Mouse (Mus musculus) embryonic facial prominence, embryonic 15.5 days (tissue): ENCODE measurements around the gene Dcaf17. TPM values are rescaled to one million over a fixed set of nuclear protein-coding genes. Genes with fewer than 3 reads are reported as not detected.

Experiments used
- ATAC-seq: fragments of 200-750 bp; cut with Nextera tagmentation; 2 replicates; pipeline ENCODE4 v1.8.0; 2017; ENCODE audit warnings: low read depth, moderate TSS enrichment; ENCODE audit not compliant: insufficient number of reproducible peaks, low FRiP score, low TSS enrichment
- H3K27ac ChIP-seq: fragments of 300-500 bp; sonication (generic); replicated peaks from 2 replicates; pipeline ENCODE4 v1.5.1; 2015; ENCODE audit warnings: mild to moderate bottlenecking, inconsistent platforms
- H3K27me3 ChIP-seq: fragments of 300-500 bp; sonication (generic); 2 replicates; pipeline ENCODE4 v1.6.1; 2015; ENCODE audit warnings: inconsistent platforms
- H3K36me3 ChIP-seq: fragments of 300-500 bp; sonication (generic); 2 replicates; pipeline ENCODE4 v1.6.1; 2015; ENCODE audit warnings: mild to moderate bottlenecking, inconsistent platforms
- H3K4me1 ChIP-seq: fragments of 300-500 bp; sonication (generic); 2 replicates; pipeline ENCODE4 v1.6.1; 2015; ENCODE audit warnings: inconsistent platforms
- H3K4me2 ChIP-seq: fragments of 300-500 bp; sonication (generic); replicated peaks from 2 replicates; pipeline ENCODE4 v1.6.1; 2015; ENCODE audit warnings: mild to moderate bottlenecking, inconsistent platforms
- H3K4me3 ChIP-seq: fragments of 300-500 bp; sonication (generic); replicated peaks from 2 replicates; pipeline ENCODE4 v1.5.1; 2015; ENCODE audit warnings: mild to moderate bottlenecking, inconsistent platforms
- H3K9ac ChIP-seq: fragments of 300-500 bp; sonication (generic); 2 replicates; pipeline ENCODE4 v1.6.1; 2015; ENCODE audit warnings: inconsistent platforms
- H3K9me3 ChIP-seq: fragments of 300-500 bp; sonication (generic); replicated peaks from 2 replicates; pipeline ENCODE4 v1.6.1; 2016; ENCODE audit warnings: inconsistent platforms
- WGBS: fragments of 180-500 bp; shearing (Covaris S2); methylation state at CpG from one replicate; pipeline ENCODE4 v1.1.7; 2015; 5-methylcytosine and 5-hydroxymethylcytosine counted together
- polyA plus RNA-seq: library from polyadenylated mRNA; unstranded; fragments of >200 nt; fragmentation: Nextera tagmentation; extraction: Ambion mirVana; gene quantifications from 2 replicates; pipeline ENCODE4 v1.2.1, GENCODE M21; 2015

Dcaf17 gene
- polyA plus RNA-seq, 1 experiment from 2014 or later = 34.0 TPM

DNA sequence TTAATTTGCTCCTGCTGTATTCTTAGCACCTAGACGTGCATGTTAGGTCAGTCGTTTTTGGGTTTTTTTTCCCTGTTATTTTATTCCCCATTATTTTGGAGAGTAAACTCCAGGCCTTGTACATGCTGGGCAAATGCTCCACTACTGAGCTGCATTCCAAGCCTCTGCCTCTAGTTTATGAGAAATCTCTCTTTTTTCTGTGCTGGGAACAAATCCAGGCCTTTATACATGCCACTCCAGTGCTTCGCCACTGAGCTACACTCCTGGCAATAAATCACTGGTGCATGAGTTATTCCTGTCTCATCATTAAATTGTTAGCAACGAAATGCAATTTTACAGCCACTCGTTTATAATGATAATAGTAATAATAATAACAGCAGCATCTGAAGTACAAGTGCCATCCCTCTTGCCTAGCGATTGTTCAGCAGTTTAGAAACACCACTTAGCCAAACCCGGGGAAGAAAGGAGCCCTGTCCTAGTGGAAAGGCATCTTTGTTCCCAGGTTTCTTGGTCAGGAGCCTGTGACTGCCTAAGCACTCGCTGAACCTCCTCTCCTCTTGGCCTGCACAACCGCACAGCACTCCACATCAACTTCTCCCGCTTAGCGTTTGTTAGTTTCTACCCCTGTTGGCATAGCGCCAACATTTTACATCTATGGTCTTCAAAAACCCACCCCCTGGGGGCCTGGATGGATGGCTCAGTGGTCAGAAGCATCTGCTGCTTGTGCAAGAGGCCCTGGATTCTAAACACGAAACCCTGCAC is 67.3 kb downstream of the Dcaf17 start:
- Histone ChIP-seq H3K4me2 (no peak overlapping the region), H3K9ac (no peak overlapping the region), H3K27ac (no peak overlapping the region), H3K9me3 (no peaks in the 10 kb centered on the region), H3K27me3 (no peaks in the 10 kb centered on the region), H3K4me3 (no peak overlapping the region), H3K36me3 (no peaks in the 10 kb centered on the region), H3K4me1 (peaks cover 11% of the 10 kb centered on the region)
- no peak for ATAC-seq
- WGBS = 73% methylated on average over 13 of the region's 13 CpGs

DNA sequence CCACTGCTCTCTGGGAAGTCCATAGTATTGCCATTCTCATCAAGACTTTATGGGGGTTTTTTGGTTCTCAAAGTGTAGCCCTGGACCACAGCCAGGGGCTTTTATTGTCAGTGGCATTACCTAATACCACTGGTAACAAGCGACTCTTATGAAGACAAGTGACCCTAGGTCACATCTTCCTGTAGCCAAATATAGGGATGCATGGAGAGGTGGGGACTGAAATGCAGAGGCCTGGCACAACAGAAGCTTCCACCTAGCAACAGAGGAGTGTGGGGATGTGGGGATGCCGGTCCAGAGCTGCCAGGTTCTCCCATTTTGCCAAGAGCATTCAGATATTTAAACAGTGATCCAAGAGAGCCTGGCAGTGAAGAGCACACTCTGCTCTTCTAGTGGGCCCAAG is 68.5 kb downstream of the Dcaf17 start:
- H3K4me1 ChIP-seq = no peaks in the 10 kb centered on the region; the same call in none of the 2 replicates
- ATAC-seq = no peak

DNA sequence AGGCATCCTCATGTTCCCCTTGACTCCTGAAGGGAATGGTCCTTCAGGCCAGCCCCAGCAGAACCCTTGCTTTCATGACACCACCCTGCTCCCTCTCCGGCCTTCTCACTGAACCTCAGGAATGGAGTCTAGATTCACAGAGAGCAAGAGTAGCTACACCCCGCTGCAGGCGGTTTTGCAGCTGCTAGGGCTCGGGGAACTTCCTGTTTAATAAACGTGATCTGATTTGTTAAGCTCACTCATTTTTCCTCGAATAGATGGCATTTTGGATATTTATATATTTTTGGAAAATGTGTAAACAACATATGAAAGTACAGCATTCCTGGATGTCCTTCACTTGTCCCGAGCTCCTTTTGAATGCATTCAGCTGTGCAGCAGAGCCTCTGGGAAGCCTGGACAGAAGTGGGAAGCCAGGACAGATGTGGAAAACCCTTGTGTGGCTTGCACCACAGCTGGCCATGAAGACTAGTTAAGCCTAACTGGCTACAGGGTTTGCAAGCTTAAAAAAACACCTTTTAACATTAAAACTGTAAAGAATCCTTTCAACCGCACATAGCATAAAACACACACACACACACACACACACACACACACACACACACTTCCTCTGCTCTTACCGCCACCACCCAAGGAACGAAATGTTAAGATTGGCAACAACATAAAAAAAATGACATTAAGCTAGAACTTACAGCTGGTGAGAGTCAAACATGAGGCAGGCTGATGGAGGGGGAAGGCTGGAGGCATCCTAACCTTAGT is 72.8 kb downstream of the Dcaf17 start:
- H3K4me3 ChIP-seq = no peak overlapping the region
- 56% methylated on average over 10 of the region's 10 CpGs for WGBS
- no peak overlapping the region for H3K27ac ChIP-seq
- no peaks in the 10 kb centered on the region; the same call in 1 of the 2 replicates for H3K4me1 ChIP-seq
- H3K9me3 ChIP-seq = no peaks in the 10 kb centered on the region
- 0 out of 2 replicates have a peak, but pooled peaks cover 3% of the 10 kb centered on the region for H3K36me3 ChIP-seq
- no peak overlapping the region for H3K4me2 ChIP-seq
- no peak overlapping the region for H3K9ac ChIP-seq
- H3K27me3 ChIP-seq = no peaks in the 10 kb centered on the region
- ATAC-seq = no peak

More for the DNA sequence above, 68.5 kb downstream of the Dcaf17 start:
- Histone ChIP-seq H3K27me3 (no peaks in the 10 kb centered on the region), H3K9me3 (no peaks in the 10 kb centered on the region), H3K36me3 (no peaks in the 10 kb centered on the region), H3K4me3 (no peak overlapping the region), H3K4me2 (no peak overlapping the region), H3K27ac (no peak overlapping the region), H3K9ac (no peak overlapping the region)
- 60% methylated on average over 2 of the region's 2 CpGs for WGBS

DNA sequence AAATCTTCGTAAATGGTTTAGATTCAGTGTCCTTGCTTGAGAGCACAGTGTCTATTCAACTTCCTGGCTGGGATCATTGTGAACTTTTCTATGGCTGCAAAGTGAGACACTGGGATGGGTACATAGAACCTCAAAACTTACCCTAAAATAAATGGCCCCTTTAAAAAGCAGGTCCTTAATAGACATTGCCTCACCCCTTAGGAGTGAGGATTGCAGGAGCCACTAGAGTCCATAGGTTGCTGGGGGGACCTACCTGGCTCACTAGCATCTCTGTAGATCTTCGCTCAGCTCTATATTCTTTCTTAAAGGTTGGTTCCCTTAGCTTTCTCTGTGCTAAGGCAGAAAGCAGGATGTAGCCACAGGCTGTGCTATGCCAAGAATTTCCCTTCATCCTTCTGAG is 75.2 kb downstream of the Dcaf17 start:
- Histone ChIP-seq H3K4me2 (no peak overlapping the region), H3K4me1 (no peaks in the 10 kb centered on the region), H3K4me3 (no peak overlapping the region), H3K27ac (no peak overlapping the region), H3K9ac (no peak overlapping the region), H3K36me3 (peaks cover 5% of the 10 kb centered on the region; the same call in 1 of the 2 replicates), H3K9me3 (no peaks in the 10 kb centered on the region), H3K27me3 (no peaks in the 10 kb centered on the region)
- WGBS = 88% methylated on average over 2 of the region's 2 CpGs
- no peak for ATAC-seq

DNA sequence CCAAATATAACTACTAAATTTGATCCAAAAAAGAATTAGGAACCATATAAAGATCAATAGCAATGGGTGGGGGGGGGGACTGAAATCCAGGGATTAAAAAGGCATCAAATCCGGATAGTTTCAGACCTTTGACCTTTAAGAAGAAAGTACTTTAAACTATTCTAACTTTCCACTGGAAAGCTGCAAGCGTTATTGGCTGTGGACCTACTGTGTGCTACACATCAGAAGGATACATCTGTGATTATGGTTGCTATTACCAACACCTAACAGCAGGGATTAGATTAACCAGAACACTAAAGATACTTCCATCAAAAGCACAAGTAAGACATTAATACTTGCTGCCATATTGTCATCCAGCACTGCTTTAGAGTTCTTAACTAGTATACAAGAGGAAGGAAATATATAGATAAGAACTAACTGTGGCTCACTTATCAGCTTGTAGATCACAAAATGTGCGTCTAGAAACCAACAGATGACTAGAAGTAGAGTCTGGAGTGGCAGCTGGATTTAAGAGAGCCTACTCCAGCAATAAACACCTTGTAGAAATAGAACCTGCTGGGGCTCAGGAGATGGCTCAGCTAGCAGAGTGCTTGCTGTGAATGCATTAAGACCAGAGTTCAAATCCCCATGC is 76.9 kb downstream of the Dcaf17 start:
- no peak overlapping the region for H3K27ac ChIP-seq
- no peaks in the 10 kb centered on the region for H3K27me3 ChIP-seq
- no peaks in the 10 kb centered on the region for H3K9me3 ChIP-seq
- H3K4me1 ChIP-seq = no peaks in the 10 kb centered on the region
- 75% methylated on average over 3 of the region's 3 CpGs for WGBS
- H3K4me3 ChIP-seq = no peak overlapping the region
- H3K9ac ChIP-seq = no peak overlapping the region
- ATAC-seq = no peak
- peaks cover 10% of the 10 kb centered on the region; the same call in 1 of the 2 replicates for H3K36me3 ChIP-seq
- no peak overlapping the region for H3K4me2 ChIP-seq

DNA sequence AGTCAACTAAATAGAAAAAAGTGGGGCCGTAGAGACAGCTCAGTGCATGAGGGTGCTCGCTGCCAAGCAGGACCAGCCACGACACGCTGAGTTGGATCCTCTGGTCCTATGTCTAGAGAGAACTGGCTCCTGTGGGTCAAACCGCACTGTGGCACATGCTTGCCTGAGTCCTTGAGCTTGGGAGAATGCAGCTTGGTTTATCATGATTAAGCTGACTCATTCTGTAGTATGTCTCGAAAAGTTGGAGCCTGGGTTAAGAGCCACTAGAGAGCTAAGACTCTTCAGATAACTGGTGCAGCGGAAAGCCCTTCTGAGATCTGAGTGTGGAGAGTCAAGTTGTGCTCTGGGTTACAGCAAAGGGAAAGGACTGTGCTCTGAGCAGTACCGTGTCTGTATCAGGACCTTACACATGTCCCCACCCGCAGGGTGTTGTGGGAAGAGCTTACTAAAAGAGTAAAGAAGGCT is 78.9 kb downstream of the Dcaf17 start:
- WGBS = 85% methylated on average over 9 of the region's 9 CpGs

DNA sequence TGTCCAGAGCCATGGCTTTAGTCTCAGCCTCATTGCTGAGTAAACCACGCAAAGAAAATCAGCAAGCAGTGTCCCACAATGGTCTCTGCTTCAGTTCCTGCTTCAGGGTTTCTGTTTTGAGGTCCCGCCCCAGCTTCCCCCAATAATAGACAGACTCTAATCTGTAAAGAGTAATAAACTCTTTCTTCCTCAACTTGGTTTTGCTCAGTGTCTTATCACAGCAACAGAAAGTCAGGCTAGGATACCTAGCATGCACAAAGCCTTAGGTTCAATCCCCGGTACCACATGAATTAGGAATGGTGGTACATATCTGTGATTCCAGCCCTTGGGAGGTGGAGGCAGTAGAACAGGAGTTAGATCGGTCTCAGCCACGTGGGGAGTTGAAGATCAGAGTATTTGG is 79.7 kb downstream of the Dcaf17 start:
- no peak for ATAC-seq
- no peaks in the 10 kb centered on the region for H3K9me3 ChIP-seq
- H3K27me3 ChIP-seq = no peaks in the 10 kb centered on the region
- H3K36me3 ChIP-seq = peaks cover 18% of the 10 kb centered on the region; the same call in 1 of the 2 replicates
- H3K4me2 ChIP-seq = no peak overlapping the region
- 70% methylated on average over 5 of the region's 5 CpGs for WGBS
- H3K27ac ChIP-seq = no peak overlapping the region
- no peaks in the 10 kb centered on the region for H3K4me1 ChIP-seq
- no peak overlapping the region for H3K9ac ChIP-seq
- no peak overlapping the region for H3K4me3 ChIP-seq

More for the DNA sequence above, 78.9 kb downstream of the Dcaf17 start:
- Histone ChIP-seq H3K36me3 (peaks cover 18% of the 10 kb centered on the region; the same call in 1 of the 2 replicates), H3K4me3 (no peak overlapping the region), H3K9me3 (no peaks in the 10 kb centered on the region), H3K4me1 (no peaks in the 10 kb centered on the region), H3K27ac (no peak overlapping the region), H3K4me2 (no peak overlapping the region), H3K27me3 (no peaks in the 10 kb centered on the region), H3K9ac (no peak overlapping the region)
- ATAC-seq = no peak

DNA sequence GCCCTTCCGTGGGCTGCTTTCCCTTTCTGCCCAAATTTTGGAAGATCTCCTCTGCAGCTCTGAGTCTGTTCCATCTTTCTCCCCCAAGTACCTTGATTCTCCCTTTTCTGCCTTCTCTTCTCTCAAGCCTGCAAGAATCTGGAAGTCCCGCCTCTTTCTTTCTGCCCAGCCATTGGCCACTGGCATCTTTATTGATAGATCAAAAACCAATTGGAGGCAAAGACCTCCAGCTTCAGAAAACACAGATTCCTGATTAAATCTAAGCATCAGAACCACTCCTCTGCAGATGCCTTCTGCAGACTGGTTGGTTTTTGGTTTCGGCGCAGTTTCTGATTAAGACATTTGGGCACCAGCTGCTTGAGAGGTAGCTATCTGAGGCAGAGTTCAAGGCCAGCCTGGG is 85.5 kb downstream of the Dcaf17 start:
- no peak for ATAC-seq
- no peaks in the 10 kb centered on the region for H3K4me1 ChIP-seq
- H3K27me3 ChIP-seq = no peaks in the 10 kb centered on the region
- 60% methylated on average over 4 of the region's 4 CpGs for WGBS
- H3K9ac ChIP-seq = no peak overlapping the region
- H3K4me2 ChIP-seq = no peak overlapping the region
- no peak overlapping the region for H3K27ac ChIP-seq
- peaks cover 10% of the 10 kb centered on the region; the same call in 1 of the 2 replicates for H3K36me3 ChIP-seq
- H3K4me3 ChIP-seq = no peak overlapping the region
- no peaks in the 10 kb centered on the region for H3K9me3 ChIP-seq

DNA sequence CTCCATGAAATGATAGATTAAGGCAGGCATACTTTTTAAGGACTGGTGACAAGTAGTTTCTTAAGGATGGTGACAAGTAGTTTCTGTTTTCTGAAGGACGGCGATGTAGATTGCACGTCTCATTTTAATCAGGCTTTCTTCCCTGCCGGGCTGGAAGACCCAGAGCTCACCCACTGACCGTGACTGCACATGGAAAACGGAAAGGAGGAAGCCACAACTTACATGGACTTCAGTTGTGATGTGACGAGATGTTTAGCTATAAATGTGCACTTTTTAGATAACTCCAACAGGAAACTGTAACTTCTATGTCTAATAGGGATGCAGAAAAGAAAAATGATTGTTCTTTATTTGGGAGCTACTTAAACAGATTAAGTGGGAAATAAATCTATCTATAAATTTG is 87.3 kb downstream of the Dcaf17 start:
- Histone ChIP-seq H3K9ac (no peak overlapping the region), H3K36me3 (peaks cover 8% of the 10 kb centered on the region; the same call in 1 of the 2 replicates), H3K27ac (no peak overlapping the region), H3K4me2 (no peak overlapping the region), H3K9me3 (no peaks in the 10 kb centered on the region), H3K4me3 (no peak overlapping the region), H3K27me3 (no peaks in the 10 kb centered on the region), H3K4me1 (no peaks in the 10 kb centered on the region)
- WGBS = 57% methylated on average over 7 of the region's 7 CpGs
- no peak for ATAC-seq

DNA sequence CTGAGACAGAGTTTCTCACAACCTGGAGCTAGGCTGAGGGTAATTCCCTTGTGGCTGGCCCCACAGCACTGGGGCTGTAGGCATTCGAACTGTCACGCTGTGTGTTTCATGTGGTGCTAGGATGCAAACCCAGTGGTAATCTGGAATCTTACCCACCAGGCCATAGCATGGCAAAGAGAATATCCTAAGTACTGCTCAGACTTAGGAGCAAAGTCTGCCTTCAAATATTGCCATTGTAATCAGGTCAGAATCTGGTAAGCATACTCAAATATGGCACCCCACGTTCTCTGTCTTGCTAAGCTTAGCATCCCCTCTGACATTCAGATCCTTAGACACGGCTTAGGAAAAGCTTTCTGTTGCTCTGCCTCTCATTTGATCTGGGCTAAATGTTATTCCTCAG is 90.7 kb downstream of the Dcaf17 start:
- no peak overlapping the region for H3K27ac ChIP-seq
- H3K27me3 ChIP-seq = no peaks in the 10 kb centered on the region
- H3K4me2 ChIP-seq = no peak overlapping the region
- no peaks in the 10 kb centered on the region for H3K9me3 ChIP-seq
- no peak overlapping the region for H3K9ac ChIP-seq
- no peaks in the 10 kb centered on the region for H3K36me3 ChIP-seq
- no peak for ATAC-seq
- no peaks in the 10 kb centered on the region for H3K4me1 ChIP-seq
- no peak overlapping the region for H3K4me3 ChIP-seq
- 82% methylated on average over 4 of the region's 4 CpGs for WGBS

DNA sequence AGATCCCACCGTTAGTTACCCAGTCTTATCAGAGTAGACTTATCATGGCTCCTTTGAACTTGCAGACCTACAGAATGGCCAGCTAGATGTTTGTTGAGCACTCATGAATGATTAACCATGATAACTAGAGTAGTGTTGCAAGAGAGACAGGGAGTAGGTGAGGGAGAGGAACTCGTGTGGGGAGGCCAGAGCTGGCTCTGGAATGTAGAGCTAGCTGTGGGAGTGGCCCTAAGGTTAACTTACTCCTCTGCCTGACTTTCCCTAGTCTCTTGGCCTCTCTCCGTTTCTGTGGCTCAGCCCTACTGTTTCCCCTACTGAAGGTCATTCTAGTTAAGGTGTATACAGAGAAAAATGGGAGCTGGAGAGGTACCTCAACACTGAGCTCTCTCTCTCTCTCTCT is 91.1 kb downstream of the Dcaf17 start:
- 42% methylated on average over 3 of the region's 3 CpGs for WGBS
- Histone ChIP-seq H3K36me3 (no peaks in the 10 kb centered on the region), H3K4me3 (no peak overlapping the region), H3K27ac (no peak overlapping the region), H3K4me1 (no peaks in the 10 kb centered on the region), H3K27me3 (no peaks in the 10 kb centered on the region), H3K4me2 (no peak overlapping the region), H3K9ac (no peak overlapping the region), H3K9me3 (no peaks in the 10 kb centered on the region)
- ATAC-seq = no peak
